In the genomic region with DNA sequence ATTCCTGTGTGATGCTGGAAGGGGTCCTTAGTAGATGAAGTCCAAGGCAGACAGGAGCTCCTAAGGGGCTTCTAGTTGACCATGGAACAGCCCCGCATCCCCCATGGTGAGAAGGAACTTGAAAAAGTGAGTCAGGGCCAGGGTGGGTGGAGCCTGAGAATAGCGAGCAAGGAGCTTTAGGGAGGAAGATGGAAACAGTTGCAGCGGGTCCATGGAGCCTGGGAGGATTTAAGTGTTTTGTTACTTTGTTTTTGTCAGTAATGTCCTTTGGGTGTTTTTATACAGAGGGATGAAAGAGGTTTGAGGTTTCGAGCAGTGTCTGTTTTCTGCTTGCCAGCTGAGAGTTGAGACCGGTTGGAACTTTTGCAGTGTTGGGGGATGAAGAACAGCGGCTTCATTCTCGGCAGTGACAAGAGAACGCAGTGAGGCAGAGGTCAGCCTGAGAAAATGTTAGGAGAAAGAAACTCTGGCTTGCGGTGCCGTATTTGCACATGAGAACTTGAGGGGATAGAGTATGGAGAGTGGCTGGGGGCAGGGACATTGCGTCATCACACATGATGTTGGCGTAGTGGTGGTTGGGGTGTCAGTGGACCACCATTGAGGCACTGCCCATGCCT, we compare ENCODE assay signal across 17 mouse cellular contexts.
DNase-seq lines count a peak whose midpoint lies in the region; ATAC-seq and TF ChIP-seq lines count a peak whose summit lies in the region.
"Had no signal": no experiment of that assay in that cellular context is flagged by ENCODE, and none has a peak within 500 bp of the region (broad histone marks: within the 10 kb centered on the region; RNA-seq: fewer than 3 reads in every experiment).

No protein-coding gene starts in this region.

- peak overlapping the region; percentile 33; the same call in 1 of the 2 replicates for H3K4me2 ChIP-seq in lung, embryonic 14.5 days
- H3K4me2 ChIP-seq: liver, embryonic 15.5 days; neural tube, embryonic 13.5 days had no signal

- H3K36me3 ChIP-seq in heart, embryonic 10.5 days, result peaks cover 8% of the 10 kb centered on the region; the same call in 1 of the 2 replicates
- no peaks in the 10 kb centered on the region for H3K36me3 ChIP-seq in lung, embryonic 14.5 days (ENCODE audit: insufficient read depth)
- H3K36me3 ChIP-seq in midbrain, embryonic 10.5 days, result no peaks in the 10 kb centered on the region
- H3K36me3 ChIP-seq: liver, embryonic 15.5 days; neural tube, embryonic 13.5 days had no signal

- no peaks in the 10 kb centered on the region for H3K9me3 ChIP-seq in heart, embryonic 10.5 days
- H3K9me3 ChIP-seq in lung, embryonic 14.5 days (ENCODE audit: low read depth, low read length), result no peaks in the 10 kb centered on the region
- H3K9me3 ChIP-seq in midbrain, embryonic 10.5 days (replicated peaks), result no peaks in the 10 kb centered on the region
- H3K9me3 ChIP-seq: liver, embryonic 15.5 days; neural tube, embryonic 13.5 days had no signal

- peak; percentile 70 for ATAC-seq in lung, embryonic 14.5 days (ENCODE audit: insufficient read depth)
- ATAC-seq: hindbrain, postnatal 0 days had no signal

- H3K27me3 ChIP-seq in heart, embryonic 10.5 days (ENCODE audit: insufficient read depth, poor library complexity, severe bottlenecking), result no peaks in the 10 kb centered on the region
- H3K27me3 ChIP-seq in lung, embryonic 14.5 days (ENCODE audit: insufficient read depth, low read length), result no peaks in the 10 kb centered on the region
- no peaks in the 10 kb centered on the region for H3K27me3 ChIP-seq in midbrain, embryonic 10.5 days (ENCODE audit: low read depth, poor library complexity, severe bottlenecking)
- H3K27me3 ChIP-seq: CH12.LX; liver, embryonic 15.5 days; neural tube, embryonic 13.5 days had no signal

- no peak overlapping the region for H3K9ac ChIP-seq in lung, embryonic 14.5 days
- H3K9ac ChIP-seq: liver, embryonic 15.5 days; neural tube, embryonic 13.5 days had no signal

- no peak for TF ChIP-seq POLR2A in lung, adult 2 months (IDR thresholded peaks at IDR 0.05; ENCODE audit: borderline replicate concordance, extremely low read depth, low read depth, low read length)

- peaks cover 49% of the 10 kb centered on the region for H3K4me1 ChIP-seq in heart, embryonic 10.5 days
- H3K4me1 ChIP-seq in lung, embryonic 14.5 days (ENCODE audit: insufficient read depth), result peaks cover 11% of the 10 kb centered on the region; the same call in 1 of the 2 replicates
- peaks cover 4% of the 10 kb centered on the region; the same call in 1 of the 2 replicates for H3K4me1 ChIP-seq in lung, adult 2 months (ENCODE audit: control insufficient read depth, insufficient read depth, low read length)
- H3K4me1 ChIP-seq in midbrain, embryonic 10.5 days, result peaks cover 9% of the 10 kb centered on the region

- H3K27ac ChIP-seq in heart, embryonic 10.5 days, result peak overlapping the region; percentile 56
- H3K27ac ChIP-seq in lung, embryonic 14.5 days (ENCODE audit: low read depth), result peak overlapping the region; percentile 87
- no peak overlapping the region for H3K27ac ChIP-seq in midbrain, embryonic 10.5 days (replicated peaks)
- H3K27ac ChIP-seq: hindbrain, postnatal 0 days; liver, embryonic 15.5 days; neural tube, embryonic 13.5 days had no signal

- no peak for TF ChIP-seq CTCF in lung, embryonic 14.5 days (IDR thresholded peaks at IDR 0.05; ENCODE audit: low read depth)
- TF ChIP-seq CTCF in lung, adult 2 months (IDR thresholded peaks at IDR 0.05; ENCODE audit: insufficient read depth, low read length), result no peak

- 60% methylated on average over 12 of the region's 12 CpGs for WGBS in heart, embryonic 10.5 days
- 30% methylated on average over 12 of the region's 12 CpGs for WGBS in lung, embryonic 14.5 days
- WGBS in lung, adult 2 months, result 57% methylated on average over 12 of the region's 12 CpGs
- WGBS in midbrain, embryonic 10.5 days, result 81% methylated on average over 12 of the region's 12 CpGs

- no peak for DNase-seq in heart, embryonic 10.5 days (ENCODE audit: low spot score)
- no peak for DNase-seq in heart, adult 8-10 months (ENCODE audit: low spot score)
- peak; percentile 86 for DNase-seq in lung, embryonic 14.5 days
- no peak for DNase-seq in lung, adult 2 months
- peak; percentile 43 for DNase-seq in lung, postnatal 25 days (ENCODE audit: low spot score)
- no peak for DNase-seq in right cerebral cortex, postnatal 25 days
- no peak for DNase-seq in midbrain, embryonic 10.5 days (ENCODE audit: low spot score)
- DNase-seq in ovary, postnatal 10 days (ENCODE audit: low spot score), result no peak
- DNase-seq: adrenal gland, postnatal 25 days; cerebellum, adult 9-11 months; gastrocnemius, postnatal 25 days; kidney, postnatal 10 days; thymus, postnatal 4 days had no signal

- H3K4me3 ChIP-seq in heart, embryonic 10.5 days, result no peak overlapping the region
- H3K4me3 ChIP-seq in lung, embryonic 14.5 days (ENCODE audit: low read depth, low read length), result no peak overlapping the region
- no peak overlapping the region for H3K4me3 ChIP-seq in lung, adult 2 months (replicated peaks; ENCODE audit: extremely low read depth, low read depth, low read length)
- H3K4me3 ChIP-seq in midbrain, embryonic 10.5 days, result no peak overlapping the region
- H3K4me3 ChIP-seq: liver, embryonic 15.5 days; neural tube, embryonic 13.5 days had no signal

Comparison
In these comparisons a context has a peak if more than half of its experiments do, and no peak if none do; other contexts are left out.
1. DNase-seq: peak in lung, embryonic 14.5 days (single experiment) and lung, postnatal 25 days (single experiment); none in heart, embryonic 10.5 days (single experiment), heart, adult 8-10 months (single experiment), lung, adult 2 months (single experiment), right cerebral cortex, postnatal 25 days (single experiment), midbrain, embryonic 10.5 days (single experiment) and ovary, postnatal 10 days (single experiment).